Mouse (Mus musculus): ENCODE data around the gene Nol10. TPM values are rescaled to one million over a fixed set of nuclear protein-coding genes. Genes with fewer than 3 reads are reported as not detected.
"Not testable (repeated sequence)": the region's sequence is repeated elsewhere in the genome, so short reads cannot be mapped to it uniquely, and the experiment has no call there.

Nol10 gene
- total RNA-seq, 1 experiment = 22.3 TPM

DNA sequence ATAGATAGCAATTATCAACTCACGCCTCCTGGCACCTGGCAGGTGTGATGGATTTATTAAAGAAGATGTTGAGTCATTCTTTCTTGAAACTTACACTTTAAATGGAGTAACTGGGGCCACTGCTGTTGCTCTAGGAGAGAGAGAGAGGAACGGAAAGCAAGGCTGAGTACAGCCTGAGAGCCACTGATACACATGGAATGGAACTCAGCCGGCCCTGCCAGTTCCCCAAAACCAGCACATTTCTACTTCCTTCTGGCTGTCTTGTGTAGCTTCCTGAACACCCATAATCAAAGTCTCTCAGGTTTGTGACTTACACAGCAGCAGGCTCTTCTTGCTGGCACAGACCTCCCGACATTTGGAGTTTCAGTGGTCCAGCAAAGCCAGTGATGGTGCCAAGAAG is 118.5 kb downstream of the Nol10 start:
- Histone ChIP-seq H3K4me1 (ENCODE audit: control insufficient read depth in 2 of 2, insufficient read depth in 2 of 2, low read length in 2 of 2, poor library complexity in 1 of 2) (peaks cover 3 to 4% of the 10 kb centered on the region in 2 experiments; a peak in 2 of 4 replicates), H3K36me3 (ENCODE audit: control insufficient read depth, insufficient read depth, low read length, poor library complexity, severe bottlenecking) (no peaks in the 10 kb centered on the region), H3K27ac (ENCODE audit: insufficient read depth, low read depth, low read length, poor library complexity, severe bottlenecking) (no peak overlapping the region), H3K4me3 (ENCODE audit: insufficient read depth in 1 of 2, low read depth in 1 of 2, low read length in 2 of 2, poor library complexity in 1 of 2, severe bottlenecking in 1 of 2) (no peak overlapping the region), H3K9ac (ENCODE audit: insufficient read depth, low read depth, low read length, poor library complexity, severe bottlenecking) (no peak overlapping the region), H3K9me3 (ENCODE audit: control insufficient read depth, insufficient read depth, low read depth, low read length) (no peaks in the 10 kb centered on the region)
- in situ Hi-C loops (cut with MboI; ENCODE audit: low sequenced_read_pairs in 2 of 2, unreplicated experiment in 2 of 2) = no loop called here
- no peak for TF ChIP-seq ZC3H11A (IDR thresholded peaks at IDR 0.05; ENCODE audit: borderline replicate concordance, low read depth, low read length)
- no peak for TF ChIP-seq CHD2 (IDR thresholded peaks at IDR 0.05; ENCODE audit: low read depth, low read length)
- no peak for TF ChIP-seq ZNF384 (IDR thresholded peaks at IDR 0.05; ENCODE audit: low read depth, low read length)
- TF ChIP-seq HCFC1 (IDR thresholded peaks at IDR 0.05; ENCODE audit: borderline replicate concordance, insufficient read depth, low read length) = no peak
- no peak for TF ChIP-seq MAFK (IDR thresholded peaks at IDR 0.05; ENCODE audit: insufficient read depth, low read depth, low read length)
- DNase-seq (ENCODE audit: low read depth, low spot score) = no peak

DNA sequence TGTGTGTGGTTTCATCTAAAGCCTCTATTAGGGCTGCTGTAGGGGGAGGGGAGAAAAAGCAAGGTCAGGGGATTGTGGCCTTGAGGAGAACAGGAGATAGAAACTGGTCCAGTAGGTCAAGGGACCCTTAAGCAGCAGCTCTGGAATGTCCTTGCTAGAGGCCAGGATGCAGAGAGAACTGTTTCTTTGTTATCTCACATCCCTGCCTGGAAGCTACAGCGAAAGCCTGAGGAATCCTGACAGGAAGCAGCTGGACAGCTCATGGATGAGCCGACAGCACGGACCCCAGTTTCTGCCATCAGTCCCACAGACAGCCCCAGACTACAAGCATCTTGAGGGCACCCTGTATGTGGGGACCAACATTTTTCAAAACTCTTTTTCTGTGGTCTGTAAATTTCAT is 120.1 kb downstream of the Nol10 start:
- H3K9ac ChIP-seq (ENCODE audit: insufficient read depth, low read depth, low read length, poor library complexity, severe bottlenecking) = no peak overlapping the region
- H3K27ac ChIP-seq (ENCODE audit: insufficient read depth, low read depth, low read length, poor library complexity, severe bottlenecking) = peak overlapping the region; percentile 7; the same call in 1 of the 2 replicates
- no peak overlapping the region for H3K4me3 ChIP-seq (ENCODE audit: insufficient read depth in 1 of 2, low read depth in 1 of 2, low read length in 2 of 2, poor library complexity in 1 of 2, severe bottlenecking in 1 of 2)
- peaks cover 3 to 4% of the 10 kb centered on the region in 2 experiments; a peak in 2 of 4 replicates for H3K4me1 ChIP-seq (ENCODE audit: control insufficient read depth in 2 of 2, insufficient read depth in 2 of 2, low read length in 2 of 2, poor library complexity in 1 of 2)
- TF ChIP-seq MAFK (IDR thresholded peaks at IDR 0.05; ENCODE audit: insufficient read depth, low read depth, low read length) (no peak), CHD2 (IDR thresholded peaks at IDR 0.05; ENCODE audit: low read depth, low read length) (peak; percentile 18; the same call in 1 of the 2 replicates)
- DNase-seq (ENCODE audit: low read depth, low spot score) = no peak
- H3K36me3 ChIP-seq (ENCODE audit: control insufficient read depth, insufficient read depth, low read length, poor library complexity, severe bottlenecking) = no peaks in the 10 kb centered on the region
- H3K9me3 ChIP-seq (ENCODE audit: control insufficient read depth, insufficient read depth, low read depth, low read length) = no peaks in the 10 kb centered on the region
- in situ Hi-C loops (cut with MboI; ENCODE audit: low sequenced_read_pairs in 2 of 2, unreplicated experiment in 2 of 2) = no loop called here

DNA sequence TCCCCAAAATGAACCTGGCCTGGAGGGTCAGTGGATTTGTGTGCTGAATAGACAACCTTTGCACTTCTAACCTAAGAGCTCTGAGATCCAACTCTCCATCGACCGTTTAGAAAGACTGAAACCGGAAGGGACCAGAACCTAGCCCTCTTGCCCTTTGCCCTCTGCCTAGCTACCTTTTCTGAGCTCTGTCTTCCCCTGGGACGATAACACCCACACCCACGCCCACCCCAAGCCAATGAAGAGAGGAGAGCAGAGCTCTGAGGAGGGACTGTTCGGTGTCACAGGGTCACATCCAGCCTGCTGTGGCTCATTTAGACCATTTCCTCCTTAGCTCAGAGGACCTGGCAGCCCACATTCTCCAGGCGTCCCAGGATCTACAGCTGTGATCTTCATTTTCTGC is 121.6 kb downstream of the Nol10 start:
- in situ Hi-C loops (cut with MboI; ENCODE audit: low sequenced_read_pairs in 2 of 2, unreplicated experiment in 2 of 2) = no loop called here
- Histone ChIP-seq H3K4me1 (ENCODE audit: control insufficient read depth in 2 of 2, insufficient read depth in 2 of 2, low read length in 2 of 2, poor library complexity in 1 of 2) (peaks cover 3 to 4% of the 10 kb centered on the region in 2 experiments; a peak in 2 of 4 replicates), H3K4me3 (ENCODE audit: insufficient read depth in 1 of 2, low read depth in 1 of 2, low read length in 2 of 2, poor library complexity in 1 of 2, severe bottlenecking in 1 of 2) (no peak overlapping the region), H3K9me3 (ENCODE audit: control insufficient read depth, insufficient read depth, low read depth, low read length) (no peaks in the 10 kb centered on the region), H3K36me3 (ENCODE audit: control insufficient read depth, insufficient read depth, low read length, poor library complexity, severe bottlenecking) (no peaks in the 10 kb centered on the region), H3K9ac (ENCODE audit: insufficient read depth, low read depth, low read length, poor library complexity, severe bottlenecking) (no peak overlapping the region), H3K27ac (ENCODE audit: insufficient read depth, low read depth, low read length, poor library complexity, severe bottlenecking) (no peak overlapping the region)
- DNase-seq (ENCODE audit: low read depth, low spot score) = no peak
- TF ChIP-seq MAFK (IDR thresholded peaks at IDR 0.05; ENCODE audit: insufficient read depth, low read depth, low read length) (no peak), CHD2 (IDR thresholded peaks at IDR 0.05; ENCODE audit: low read depth, low read length) (no peak), HCFC1 (IDR thresholded peaks at IDR 0.05; ENCODE audit: borderline replicate concordance, insufficient read depth, low read length) (no peak), ZC3H11A (IDR thresholded peaks at IDR 0.05; ENCODE audit: borderline replicate concordance, low read depth, low read length) (no peak), ZNF384 (IDR thresholded peaks at IDR 0.05; ENCODE audit: low read depth, low read length) (no peak)

DNA sequence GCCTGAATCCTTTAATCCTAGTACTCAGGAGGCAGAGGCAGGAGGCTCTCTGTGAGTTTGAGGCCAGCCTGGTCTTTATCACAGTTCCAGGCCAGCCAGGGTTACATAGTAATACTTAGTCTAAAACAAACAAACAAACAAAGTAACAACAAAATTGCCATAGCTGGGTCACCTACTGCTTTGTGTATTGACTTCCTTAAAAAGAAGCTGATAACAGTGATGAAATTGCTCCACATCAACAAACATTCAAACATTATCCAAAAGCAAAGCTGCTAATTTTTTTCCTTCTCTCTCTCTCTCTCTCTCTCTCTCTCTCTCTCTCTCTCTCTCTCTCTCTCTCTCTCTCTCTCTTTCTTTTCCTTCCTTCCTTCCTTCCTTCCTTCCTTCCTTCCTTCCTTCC is 122.3 kb downstream of the Nol10 start:
- H3K4me1 ChIP-seq (ENCODE audit: control insufficient read depth in 2 of 2, insufficient read depth in 2 of 2, low read length in 2 of 2, poor library complexity in 1 of 2); H3K27ac ChIP-seq (ENCODE audit: insufficient read depth, low read depth, low read length, poor library complexity, severe bottlenecking); H3K9me3 ChIP-seq (ENCODE audit: control insufficient read depth, insufficient read depth, low read depth, low read length); DNase-seq (ENCODE audit: low read depth, low spot score); H3K9ac ChIP-seq (ENCODE audit: insufficient read depth, low read depth, low read length, poor library complexity, severe bottlenecking); H3K4me3 ChIP-seq (ENCODE audit: insufficient read depth in 1 of 2, low read depth in 1 of 2, low read length in 2 of 2, poor library complexity in 1 of 2, severe bottlenecking in 1 of 2); in situ Hi-C loops (cut with MboI; ENCODE audit: low sequenced_read_pairs in 2 of 2, unreplicated experiment in 2 of 2); H3K36me3 ChIP-seq (ENCODE audit: control insufficient read depth, insufficient read depth, low read length, poor library complexity, severe bottlenecking): not testable (repeated sequence)

DNA sequence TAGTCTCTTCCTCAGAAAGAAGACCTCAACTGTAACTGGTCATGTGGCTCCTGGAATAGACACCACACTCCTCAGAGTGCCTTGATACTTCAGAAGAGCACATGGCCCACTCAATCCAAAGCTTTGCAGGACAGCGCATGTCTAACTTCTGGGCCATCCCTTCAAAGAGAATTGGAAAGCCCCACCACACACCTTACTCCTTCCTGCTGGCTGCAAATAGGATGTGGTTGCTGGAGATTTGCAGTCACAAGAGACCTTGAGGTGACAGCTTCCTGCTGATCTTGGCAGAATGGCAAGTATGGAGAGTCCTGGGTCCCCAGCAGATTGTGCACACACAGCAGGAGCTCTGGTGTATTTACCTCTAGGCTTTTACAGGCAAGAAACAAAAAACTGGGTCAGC is 123.1 kb downstream of the Nol10 start:
- no peak for DNase-seq (ENCODE audit: low read depth, low spot score)

More for the DNA sequence above, 123.1 kb downstream of the Nol10 start:
- Histone ChIP-seq H3K36me3 (ENCODE audit: control insufficient read depth, insufficient read depth, low read length, poor library complexity, severe bottlenecking) (no peaks in the 10 kb centered on the region), H3K4me1 (ENCODE audit: control insufficient read depth in 2 of 2, insufficient read depth in 2 of 2, low read length in 2 of 2, poor library complexity in 1 of 2) (peaks cover 0 to 4% of the 10 kb centered on the region in 2 experiments; a peak in 1 of 4 replicates), H3K27ac (ENCODE audit: insufficient read depth, low read depth, low read length, poor library complexity, severe bottlenecking) (no peak overlapping the region), H3K9me3 (ENCODE audit: control insufficient read depth, insufficient read depth, low read depth, low read length) (no peaks in the 10 kb centered on the region), H3K4me3 (ENCODE audit: insufficient read depth in 1 of 2, low read depth in 1 of 2, low read length in 2 of 2, poor library complexity in 1 of 2, severe bottlenecking in 1 of 2) (no peak overlapping the region), H3K9ac (ENCODE audit: insufficient read depth, low read depth, low read length, poor library complexity, severe bottlenecking) (no peak overlapping the region)
- no peak for TF ChIP-seq MAFK (IDR thresholded peaks at IDR 0.05; ENCODE audit: insufficient read depth, low read depth, low read length)
- TF ChIP-seq HCFC1 (IDR thresholded peaks at IDR 0.05; ENCODE audit: borderline replicate concordance, insufficient read depth, low read length) = no peak
- in situ Hi-C loops (cut with MboI; ENCODE audit: low sequenced_read_pairs in 2 of 2, unreplicated experiment in 2 of 2) = no loop called here

Measured in ES-E14 (cell line).